Mouse (Mus musculus) adrenal gland, adult 2 months (tissue): ENCODE measurements around the gene Mgst2. TPM values are rescaled to one million over a fixed set of nuclear protein-coding genes. Genes with fewer than 3 reads are reported as not detected.

ENCODE experiments used
- DNase-seq: peaks from one replicate; pipeline ENCODE4 v3.0.0; 2021
- polyA plus RNA-seq: library from polyadenylated mRNA; depleted of rRNA; stranded (reverse); fragments of >200 nt; gene quantifications from 2 replicates; pipeline ENCODE4 v1.2.3, GENCODE M21; 2012
- total RNA-seq, 2 experiments: library from RNA; stranded (reverse); gene quantifications; 2 replicates each; pipeline ENCODE4 v1.2.3; 2021

Gene Mgst2
- total and polyA plus RNA-seq, 3 experiments, result 2.6 to 200 (median 189) TPM

DNA sequence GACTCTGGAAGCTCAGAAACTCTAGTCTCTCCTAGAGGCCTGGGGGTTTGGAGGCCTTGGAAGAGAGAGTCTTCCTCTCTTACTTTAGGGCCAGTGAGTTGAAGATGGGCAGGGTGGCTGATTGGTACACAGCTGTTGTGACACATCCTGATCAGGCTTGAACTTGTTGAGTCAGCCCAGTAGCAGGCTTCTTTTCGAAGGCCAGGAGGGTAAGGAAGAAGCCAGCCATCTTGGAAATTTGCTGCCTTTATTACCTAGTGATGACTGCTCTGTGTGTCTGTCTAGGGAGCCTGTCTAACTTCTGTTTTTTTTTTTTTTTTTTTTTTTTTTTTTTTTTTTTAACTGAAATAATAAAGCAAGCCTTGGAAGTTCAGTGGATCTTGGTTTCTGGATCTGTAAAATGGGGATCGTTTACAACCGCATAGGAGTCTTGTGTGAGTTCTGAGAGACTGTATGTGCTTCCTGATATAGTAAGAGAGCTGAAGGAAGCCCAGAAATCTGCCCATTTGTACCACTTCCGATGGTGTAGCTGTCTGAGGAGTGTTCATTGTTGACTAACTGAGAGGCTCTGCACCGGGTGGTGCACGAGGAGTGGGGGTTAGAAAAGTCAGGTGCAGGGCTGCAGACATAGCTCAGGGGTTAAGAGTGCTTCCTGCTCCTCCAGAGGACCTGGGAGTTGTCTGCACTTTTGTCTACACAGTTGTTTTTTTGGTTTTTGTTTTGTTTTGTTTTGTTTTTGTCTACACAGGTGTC lies 5.7 kb upstream of the Mgst2 start:
- no peak for DNase-seq

DNA sequence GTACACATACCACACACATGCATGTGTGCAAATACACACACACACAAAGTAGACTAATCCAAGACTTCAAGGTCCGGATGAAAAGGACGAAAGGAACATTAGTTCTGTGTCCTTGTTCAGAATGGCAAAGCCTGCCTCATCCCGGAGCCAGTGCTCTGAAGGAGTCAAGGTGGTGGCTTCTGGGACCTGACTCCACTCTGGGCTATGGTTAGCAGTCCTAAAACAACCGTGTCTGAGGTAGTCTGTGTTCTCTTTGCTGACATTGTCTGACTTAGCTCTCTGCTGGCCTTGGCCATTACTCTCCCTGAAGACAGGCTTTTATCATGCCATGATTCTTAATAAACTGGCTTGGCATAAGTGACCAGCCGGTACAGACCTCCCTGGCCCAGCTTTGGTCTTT lies 745 bp upstream of the Mgst2 start:
- DNase-seq, result no peak

- peak; percentile 70 for DNase-seq
Observed at GRCm38 (mm10) chr3:51660821-51661276, 689 bp downstream of the Mgst2 start.

- no peak for DNase-seq
Observed at GRCm38 (mm10) chr3:51661376-51661775, 1.2 kb downstream of the Mgst2 start.

DNA sequence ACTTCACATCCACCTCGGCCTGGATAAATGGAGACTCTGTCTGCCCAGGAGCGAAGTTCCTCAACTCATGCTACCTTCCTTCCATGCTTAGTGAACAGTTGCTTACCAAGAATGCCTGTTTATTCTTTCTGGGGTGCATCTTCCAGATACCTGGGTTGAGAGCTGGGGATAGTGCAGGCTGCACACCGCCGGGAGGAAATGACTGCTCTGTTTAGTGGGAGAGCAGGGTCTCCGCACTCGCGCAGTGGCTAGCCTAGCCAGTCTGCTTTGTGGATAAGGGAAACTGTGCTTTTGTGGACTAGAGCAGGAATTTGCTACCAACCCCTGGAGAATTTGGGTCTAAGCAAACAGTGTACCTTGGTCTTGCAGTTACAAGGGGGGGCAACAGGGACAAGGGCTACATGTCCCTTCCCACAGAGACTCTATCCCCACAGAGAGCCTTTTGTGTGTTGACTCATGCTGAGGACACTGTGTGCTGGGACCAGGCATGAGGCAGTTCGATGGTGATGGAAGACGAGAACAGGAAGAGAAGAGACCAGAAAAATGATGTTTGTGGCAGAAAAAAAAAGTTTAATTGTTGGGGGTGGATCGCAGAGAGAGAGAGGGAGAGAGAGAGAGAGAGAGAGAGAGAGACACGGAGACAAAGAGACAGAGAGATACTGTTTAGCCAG lies 1.9 kb downstream of the Mgst2 start:
- no peak for DNase-seq

GRCm38 (mm10) chr3:51662557-51662956 lies 2.4 kb downstream of the Mgst2 start:
- no peak for DNase-seq

GRCm38 (mm10) chr3:51668607-51669006 lies 8.4 kb downstream of the Mgst2 start:
- no peak for DNase-seq

GRCm38 (mm10) chr3:51670414-51671070 lies 10.4 kb downstream of the Mgst2 start:
- peak; percentile 69 for DNase-seq

DNA sequence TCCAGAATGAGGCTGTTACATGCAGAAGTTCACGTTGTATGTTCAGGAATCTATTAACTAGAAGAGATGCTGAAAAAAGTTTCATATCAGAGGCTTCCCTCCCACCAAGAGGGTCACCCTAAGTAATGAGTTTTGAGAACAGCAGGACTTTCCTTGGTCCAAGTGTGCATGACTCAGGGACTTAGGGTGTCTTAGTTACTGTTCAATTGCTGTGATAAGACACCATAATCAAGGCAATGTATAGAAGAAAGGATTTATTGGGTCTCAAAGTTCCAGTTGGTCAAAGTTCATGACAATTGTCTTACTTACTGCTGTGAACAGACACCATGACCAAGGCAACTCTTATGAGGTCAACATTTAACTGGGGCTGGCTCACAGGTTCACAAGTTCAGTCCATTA lies 10.9 kb downstream of the Mgst2 start:
- no peak for DNase-seq

DNA sequence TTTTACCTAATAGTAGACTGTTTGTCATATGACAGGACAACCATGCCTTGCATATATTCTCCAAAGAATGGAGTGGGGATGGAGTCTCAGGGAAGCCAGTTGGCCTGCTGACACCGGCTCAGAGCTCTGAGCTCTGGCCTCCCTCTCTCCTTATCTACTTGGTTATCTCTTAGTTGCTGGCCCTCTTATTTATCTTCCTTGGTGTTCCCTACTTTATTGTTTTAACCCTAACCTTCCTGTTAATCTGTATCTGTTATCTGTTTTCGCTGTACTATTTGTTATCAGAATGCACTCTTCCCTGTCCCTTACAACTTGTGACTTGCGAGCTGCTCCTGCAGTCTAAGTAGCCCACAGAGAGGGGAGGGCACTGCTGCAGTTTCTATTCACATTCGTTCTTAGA lies 12.5 kb downstream of the Mgst2 start:
- DNase-seq, result no peak

DNA sequence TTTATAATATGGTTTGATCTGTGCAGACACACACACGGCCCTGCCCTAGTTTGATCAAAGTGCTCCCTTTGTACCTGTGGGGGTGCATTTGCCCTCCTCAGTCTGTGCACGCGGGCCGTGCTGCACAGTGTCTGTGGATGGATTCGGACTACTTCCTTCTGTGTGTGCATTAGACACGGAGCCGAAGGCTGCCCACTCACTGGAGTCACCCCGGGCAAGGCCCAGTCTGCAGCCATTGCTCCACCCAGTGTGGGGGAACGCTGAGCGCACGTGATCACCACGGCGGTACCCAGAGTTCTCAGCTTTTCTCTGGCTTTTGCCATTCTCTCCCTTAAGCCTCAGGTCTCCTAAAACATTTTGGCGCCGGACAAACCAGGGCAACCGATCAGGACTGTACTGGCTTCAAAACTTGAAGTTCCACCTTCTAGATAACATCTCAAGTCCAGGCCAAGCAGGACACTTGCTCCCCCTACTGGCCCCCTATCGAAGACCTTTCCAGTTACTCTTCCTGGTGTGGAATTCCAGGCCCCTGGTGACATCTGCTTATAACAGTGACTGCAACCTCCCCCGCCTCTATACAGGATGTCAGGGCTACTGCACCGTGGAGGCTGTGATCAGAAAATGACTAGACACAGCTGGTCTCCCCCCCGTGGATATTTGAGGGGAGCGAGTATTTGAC lies 13.4 kb downstream of the Mgst2 start:
- DNase-seq, result peak; percentile 72

DNA sequence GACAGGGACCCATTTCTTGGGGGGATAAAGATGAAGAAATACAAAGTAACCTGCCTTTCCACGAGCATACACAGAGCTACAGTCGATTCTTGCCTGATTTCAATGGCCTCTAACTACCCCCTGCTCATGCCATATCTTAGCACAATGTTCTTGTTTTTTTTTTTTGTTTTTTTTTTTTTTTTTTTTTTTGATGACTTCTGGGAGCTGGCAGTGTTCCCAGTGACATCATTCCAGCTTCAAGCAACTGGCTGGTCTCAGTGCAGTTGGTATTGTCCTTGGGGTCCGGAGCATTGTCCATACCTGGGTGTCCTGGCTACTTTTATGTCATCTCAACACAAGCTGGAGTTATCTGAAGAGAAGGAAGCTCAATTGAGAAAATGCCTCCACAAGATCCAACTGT lies 14.8 kb downstream of the Mgst2 start:
- DNase-seq, result peak; percentile 29

- no peak for DNase-seq
Observed at GRCm38 (mm10) chr3:51685539-51685938, 25.4 kb downstream of the Mgst2 start.

- no peak for DNase-seq
Observed at GRCm38 (mm10) chr3:51686316-51686715, 26.2 kb downstream of the Mgst2 start.

DNA sequence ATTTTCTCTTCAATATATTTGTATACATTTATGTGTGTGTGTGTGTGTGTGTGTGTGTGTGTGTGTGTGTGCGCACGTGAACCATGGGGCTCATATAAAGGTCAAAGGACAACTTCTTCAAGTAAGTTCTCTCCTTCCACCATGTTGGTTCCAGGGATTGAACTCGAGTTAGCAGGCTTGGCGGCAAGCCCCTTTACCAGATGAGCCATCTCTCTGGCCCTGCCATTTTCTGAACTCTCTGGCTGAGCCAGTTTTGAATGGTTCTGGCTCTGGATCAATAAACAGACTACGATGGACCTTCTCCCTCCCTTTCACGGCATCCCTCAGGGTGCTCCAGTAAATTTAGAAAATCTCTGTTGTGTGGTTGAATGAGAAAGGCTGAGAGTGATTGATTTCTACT lies 26.6 kb downstream of the Mgst2 start:
- DNase-seq, result no peak

GRCm38 (mm10) chr3:51688725-51689124 lies 28.6 kb downstream of the Mgst2 start:
- DNase-seq, result no peak

- no peak for DNase-seq
Observed at GRCm38 (mm10) chr3:51693196-51693595, 33.0 kb downstream of the Mgst2 start.

DNA sequence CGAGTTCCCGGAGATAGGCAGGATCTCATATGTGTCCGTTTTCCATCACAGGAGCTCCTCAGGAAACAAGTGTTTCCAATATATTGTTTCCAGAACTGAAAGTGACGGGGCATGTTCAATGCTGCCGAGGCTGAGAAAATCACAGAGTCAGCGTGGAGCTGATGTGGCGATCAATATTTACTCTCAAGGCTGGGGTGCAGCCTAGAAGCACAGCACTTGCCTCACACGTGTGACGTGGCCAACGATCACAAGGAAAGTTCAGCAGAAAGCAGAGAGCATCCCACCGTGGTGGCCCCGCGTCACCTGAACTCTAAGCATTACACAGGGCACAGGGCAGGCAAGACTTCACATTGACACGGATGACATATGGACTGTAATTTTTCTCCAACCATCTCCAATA lies 34.4 kb downstream of the Mgst2 start:
- no peak for DNase-seq

GRCm38 (mm10) chr3:51695713-51696112 lies 35.6 kb downstream of the Mgst2 start:
- DNase-seq, result no peak

DNA sequence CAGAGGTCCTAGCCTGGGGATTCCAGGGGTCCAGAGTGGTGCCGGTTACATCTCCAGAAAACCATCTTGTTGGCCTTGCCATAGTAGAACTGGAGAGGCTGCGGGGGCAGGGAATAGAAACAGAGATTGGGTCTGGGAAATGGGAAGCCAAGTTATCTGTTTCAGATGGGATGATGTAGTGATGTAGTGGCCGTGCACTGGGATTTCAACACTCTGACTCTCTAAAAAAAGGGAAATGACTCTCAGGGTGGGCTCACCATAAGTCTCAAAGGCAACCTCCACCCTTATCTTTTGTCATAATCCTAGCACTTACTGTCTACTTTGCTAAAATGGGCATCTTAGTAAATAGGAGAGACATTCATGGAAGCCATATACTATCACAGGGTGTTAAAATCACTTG lies 37.8 kb downstream of the Mgst2 start:
- DNase-seq, result no peak

- DNase-seq, result no peak
Observed at GRCm38 (mm10) chr3:51700123-51700522, 40.0 kb downstream of the Mgst2 start.

- peak; percentile 33 for DNase-seq
Observed at GRCm38 (mm10) chr3:51700731-51701280, 40.6 kb downstream of the Mgst2 start.
